10 mouse cellular contexts compared by ENCODE assay signal in genomic region chr6:53220784-53221667, GRCm38 (mm10).
DNase-seq lines count a peak whose midpoint lies in the region; ATAC-seq and TF ChIP-seq lines count a peak whose summit lies in the region.
"Had no signal": no experiment of that assay in that cellular context is flagged by ENCODE, and none has a peak within 500 bp of the region (broad histone marks: within the 10 kb centered on the region; RNA-seq: fewer than 3 reads in every experiment).

No protein-coding gene starts in this region.

- no peak overlapping the region for H3K4me2 ChIP-seq in hindbrain, embryonic 12.5 days (replicated peaks)
- H3K4me2 ChIP-seq in forebrain, embryonic 13.5 days: peak overlapping the region; percentile 43
- no peak overlapping the region for H3K4me2 ChIP-seq in midbrain, embryonic 14.5 days (ENCODE audit: low read length)
- H3K4me2 ChIP-seq: lung, embryonic 14.5 days had no signal

- H3K9ac ChIP-seq in hindbrain, embryonic 12.5 days: no peak overlapping the region
- H3K9ac ChIP-seq in forebrain, embryonic 13.5 days: no peak overlapping the region
- no peak overlapping the region for H3K9ac ChIP-seq in midbrain, embryonic 14.5 days (replicated peaks; ENCODE audit: low read length)
- H3K9ac ChIP-seq: lung, embryonic 14.5 days had no signal

- peak overlapping the region; percentile 40; the same call in 1 of the 2 replicates for H3K27ac ChIP-seq in hindbrain, embryonic 10.5 days
- H3K27ac ChIP-seq in hindbrain, embryonic 12.5 days: no peak overlapping the region
- peak overlapping the region; percentile 72 for H3K27ac ChIP-seq in forebrain, embryonic 13.5 days
- peak overlapping the region; percentile 41; the same call in 1 of the 2 replicates for H3K27ac ChIP-seq in midbrain, embryonic 14.5 days (replicated peaks; ENCODE audit: low read depth, low read length)

- no peak for ATAC-seq in hindbrain, embryonic 12.5 days (ENCODE audit: low FRiP score)
- ATAC-seq in forebrain, embryonic 13.5 days: peak; percentile 70
- no peak for ATAC-seq in midbrain, embryonic 14.5 days (ENCODE audit: low FRiP score, low TSS enrichment)
- ATAC-seq in megakaryocyte progenitor cell, adult 5-6 weeks (replicated peaks; ENCODE audit: poor library complexity): no peak

- no peaks in the 10 kb centered on the region for H3K36me3 ChIP-seq in hindbrain, embryonic 10.5 days
- no peaks in the 10 kb centered on the region for H3K36me3 ChIP-seq in hindbrain, embryonic 12.5 days
- H3K36me3 ChIP-seq in forebrain, embryonic 13.5 days (ENCODE audit: poor library complexity, severe bottlenecking): no peaks in the 10 kb centered on the region
- H3K36me3 ChIP-seq in midbrain, embryonic 14.5 days (ENCODE audit: control insufficient read depth, insufficient read depth, low read length): no peaks in the 10 kb centered on the region

- H3K4me3 ChIP-seq in hindbrain, embryonic 10.5 days: no peak overlapping the region
- H3K4me3 ChIP-seq in hindbrain, embryonic 12.5 days: no peak overlapping the region
- no peak overlapping the region for H3K4me3 ChIP-seq in forebrain, embryonic 13.5 days
- no peak overlapping the region for H3K4me3 ChIP-seq in midbrain, embryonic 14.5 days (replicated peaks; ENCODE audit: low read depth, low read length)

- H3K9me3 ChIP-seq in hindbrain, embryonic 10.5 days: no peaks in the 10 kb centered on the region
- H3K9me3 ChIP-seq in hindbrain, embryonic 12.5 days (replicated peaks): no peaks in the 10 kb centered on the region
- no peaks in the 10 kb centered on the region for H3K9me3 ChIP-seq in forebrain, embryonic 13.5 days (replicated peaks)
- no peaks in the 10 kb centered on the region for H3K9me3 ChIP-seq in midbrain, embryonic 14.5 days (ENCODE audit: control insufficient read depth, low read length)

- no peak for DNase-seq in hindbrain, embryonic 10.5 days (ENCODE audit: low spot score)
- peak; percentile 87 for DNase-seq in brain, embryonic 14.5 days (ENCODE audit: low read depth)
- DNase-seq in midbrain, embryonic 14.5 days: peak; percentile 46
- no peak for DNase-seq in gastrocnemius, postnatal 10 days
- DNase-seq in layer of hippocampus, postnatal 10 days (ENCODE audit: low spot score in 2 of 2): no peak
- DNase-seq: gastrocnemius, postnatal 36 days; lung, embryonic 14.5 days had no signal

- peaks cover 17% of the 10 kb centered on the region for H3K4me1 ChIP-seq in hindbrain, embryonic 10.5 days (replicated peaks)
- H3K4me1 ChIP-seq in hindbrain, embryonic 12.5 days: peaks cover 15% of the 10 kb centered on the region
- H3K4me1 ChIP-seq in forebrain, embryonic 13.5 days: peaks cover 28% of the 10 kb centered on the region
- H3K4me1 ChIP-seq in midbrain, embryonic 14.5 days (ENCODE audit: control insufficient read depth, insufficient read depth, low read length): peaks cover 8% of the 10 kb centered on the region; the same call in 1 of the 2 replicates

- H3K27me3 ChIP-seq in hindbrain, embryonic 10.5 days (ENCODE audit: insufficient read depth, poor library complexity, severe bottlenecking): peaks cover 2% of the 10 kb centered on the region; the same call in 1 of the 2 replicates
- H3K27me3 ChIP-seq in hindbrain, embryonic 12.5 days: no peaks in the 10 kb centered on the region
- 0 out of 2 replicates have a peak, but pooled peaks cover 3% of the 10 kb centered on the region for H3K27me3 ChIP-seq in forebrain, embryonic 13.5 days
- H3K27me3 ChIP-seq in midbrain, embryonic 14.5 days (ENCODE audit: control insufficient read depth, insufficient read depth, low read length): no peaks in the 10 kb centered on the region

- no peak for TF ChIP-seq CTCF in brain, embryonic 14.5 days (IDR thresholded peaks at IDR 0.05; ENCODE audit: borderline replicate concordance, extremely low read depth, insufficient read depth, insufficient read length)

- TF ChIP-seq POLR2A in brain, embryonic 14.5 days (IDR thresholded peaks at IDR 0.05; ENCODE audit: borderline replicate concordance, extremely low read depth, insufficient read depth, insufficient read length, poor library complexity, severe bottlenecking): no peak

- 75% methylated on average over 18 of the region's 18 CpGs for WGBS in hindbrain, embryonic 10.5 days
- WGBS in hindbrain, embryonic 12.5 days: 61% methylated on average over 18 of the region's 18 CpGs
- 28% methylated on average over 18 of the region's 18 CpGs for WGBS in forebrain, embryonic 13.5 days
- 42% methylated on average over 18 of the region's 18 CpGs for WGBS in midbrain, embryonic 14.5 days

Comparison
In these comparisons a context has a peak if more than half of its experiments do, and no peak if none do; other contexts are left out.
1. DNase-seq: peak in brain, embryonic 14.5 days (single experiment) and midbrain, embryonic 14.5 days (single experiment); none in hindbrain, embryonic 10.5 days (single experiment), gastrocnemius, postnatal 10 days (single experiment) and layer of hippocampus, postnatal 10 days (0 of 2).